Mouse (Mus musculus): ENCODE measurements around the gene Gm4788.
"Not testable (repeated sequence)": the region's sequence is repeated elsewhere in the genome, so short reads cannot be mapped to it uniquely, and the experiment has no call there.

GRCm38 (mm10) chr1:139649921-139650320 lies 131.1 kb downstream of the Gm4788 start:
- not testable (repeated sequence) for TF ChIP-seq POU5F1 (IDR thresholded peaks at IDR 0.05; ENCODE audit: borderline replicate concordance, low read length); CTCF (conservative IDR thresholded peaks at IDR 0.05; ENCODE audit: low read length); NANOG (IDR thresholded peaks at IDR 0.05; ENCODE audit: borderline replicate concordance, low read length)
